Mouse (Mus musculus): ENCODE measurements around the gene Gal3st3. TPM values are rescaled to one million over a fixed set of nuclear protein-coding genes. Genes with fewer than 3 reads are reported as not detected.
A peak's percentile ranks its signal among the peaks of the same experiment; 100 is the strongest.

The Gal3st3 gene
- polyA plus RNA-seq, 1 experiment from 2014 or later = 20.9 TPM

DNA sequence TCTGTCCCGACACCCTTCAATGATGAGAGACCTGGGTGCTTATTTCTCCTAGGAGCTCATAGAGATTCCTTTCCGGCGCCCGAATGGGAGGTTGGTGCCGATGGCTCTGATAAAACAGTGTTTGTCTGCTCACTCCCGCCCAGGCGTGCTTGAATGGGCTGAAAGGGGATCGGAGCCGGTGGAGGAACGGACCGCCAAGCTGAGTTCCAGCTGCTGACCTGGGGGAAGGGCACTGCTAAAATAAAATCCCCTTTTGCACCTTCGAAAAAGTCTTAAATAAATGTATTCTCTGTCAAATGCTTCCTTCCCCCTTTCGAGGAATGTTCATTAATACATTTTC, 2.4 kb upstream of the Gal3st3 start:
- ATAC-seq = peak; percentile 35
- H3K4me1 ChIP-seq (ENCODE audit: control insufficient read depth, insufficient read depth, low read length) = peaks cover 19% of the 10 kb centered on the region
- 6% methylated on average over 13 of the region's 13 CpGs for WGBS

GRCm38 (mm10) chr19:5296630-5297029, 1.5 kb upstream of the Gal3st3 start:
- H3K36me3 ChIP-seq (ENCODE audit: control insufficient read depth, insufficient read depth, low read length) = peaks cover 21% of the 10 kb centered on the region
- no peak for ATAC-seq
- no peak overlapping the region for H3K9ac ChIP-seq (ENCODE audit: low read length)
- no peak overlapping the region for H3K27ac ChIP-seq (ENCODE audit: low read depth, low read length)
- DNase-seq (ENCODE audit: low spot score) = no peak
- no peak overlapping the region for H3K4me2 ChIP-seq (ENCODE audit: low read length)
- WGBS = 83% methylated on average over 5 of the region's 5 CpGs
- no peak overlapping the region for H3K4me3 ChIP-seq (ENCODE audit: low read depth, low read length)
- no peaks in the 10 kb centered on the region for H3K27me3 ChIP-seq (replicated peaks; ENCODE audit: control insufficient read depth, insufficient read depth, low read length)
- H3K9me3 ChIP-seq (replicated peaks; ENCODE audit: control insufficient read depth, low read length) = no peaks in the 10 kb centered on the region
- peaks cover 19% of the 10 kb centered on the region for H3K4me1 ChIP-seq (ENCODE audit: control insufficient read depth, insufficient read depth, low read length)

More for the DNA sequence above, 2.4 kb upstream of the Gal3st3 start:
- peaks cover 31% of the 10 kb centered on the region for H3K36me3 ChIP-seq (ENCODE audit: control insufficient read depth, insufficient read depth, low read length)
- peak overlapping the region; percentile 78 for H3K27ac ChIP-seq (ENCODE audit: low read depth, low read length)
- H3K27me3 ChIP-seq (replicated peaks; ENCODE audit: control insufficient read depth, insufficient read depth, low read length) = no peaks in the 10 kb centered on the region
- no peaks in the 10 kb centered on the region for H3K9me3 ChIP-seq (replicated peaks; ENCODE audit: control insufficient read depth, low read length)
- peak overlapping the region; percentile 89 for H3K4me3 ChIP-seq (ENCODE audit: low read depth, low read length)
- H3K4me2 ChIP-seq (ENCODE audit: low read length) = peak overlapping the region; percentile 65
- H3K9ac ChIP-seq (ENCODE audit: low read length) = peak overlapping the region; percentile 69
- DNase-seq (ENCODE audit: low spot score) = no peak

GRCm38 (mm10) chr19:5300588-5300987, 2.5 kb downstream of the Gal3st3 start:
- H3K27ac ChIP-seq (ENCODE audit: low read depth, low read length) = no peak overlapping the region
- peaks cover 28% of the 10 kb centered on the region for H3K36me3 ChIP-seq (ENCODE audit: control insufficient read depth, insufficient read depth, low read length)
- 87% methylated on average over 6 of the region's 6 CpGs for WGBS
- no peaks in the 10 kb centered on the region for H3K27me3 ChIP-seq (replicated peaks; ENCODE audit: control insufficient read depth, insufficient read depth, low read length)
- no peak overlapping the region for H3K4me2 ChIP-seq (ENCODE audit: low read length)
- peaks cover 10% of the 10 kb centered on the region; the same call in 1 of the 2 replicates for H3K4me1 ChIP-seq (ENCODE audit: control insufficient read depth, insufficient read depth, low read length)
- H3K4me3 ChIP-seq (ENCODE audit: low read depth, low read length) = no peak overlapping the region
- no peak for DNase-seq (ENCODE audit: low spot score)
- no peaks in the 10 kb centered on the region for H3K9me3 ChIP-seq (replicated peaks; ENCODE audit: control insufficient read depth, low read length)
- H3K9ac ChIP-seq (ENCODE audit: low read length) = no peak overlapping the region
- ATAC-seq = no peak

GRCm38 (mm10) chr19:5302455-5302854, 4.3 kb downstream of the Gal3st3 start:
- no peak overlapping the region for H3K4me2 ChIP-seq (ENCODE audit: low read length)
- 0 out of 2 replicates have a peak, but pooled peaks cover 5% of the 10 kb centered on the region for H3K4me1 ChIP-seq (ENCODE audit: control insufficient read depth, insufficient read depth, low read length)
- H3K9me3 ChIP-seq (replicated peaks; ENCODE audit: control insufficient read depth, low read length) = no peaks in the 10 kb centered on the region
- H3K4me3 ChIP-seq (ENCODE audit: low read depth, low read length) = no peak overlapping the region
- ATAC-seq (no peak), DNase-seq (ENCODE audit: low spot score) (peak; percentile 42)
- 34% methylated on average over 4 of the region's 4 CpGs for WGBS
- H3K27ac ChIP-seq (ENCODE audit: low read depth, low read length) = no peak overlapping the region
- peaks cover 46% of the 10 kb centered on the region for H3K36me3 ChIP-seq (ENCODE audit: control insufficient read depth, insufficient read depth, low read length)
- no peak overlapping the region for H3K9ac ChIP-seq (ENCODE audit: low read length)
- H3K27me3 ChIP-seq (replicated peaks; ENCODE audit: control insufficient read depth, insufficient read depth, low read length) = no peaks in the 10 kb centered on the region

DNA sequence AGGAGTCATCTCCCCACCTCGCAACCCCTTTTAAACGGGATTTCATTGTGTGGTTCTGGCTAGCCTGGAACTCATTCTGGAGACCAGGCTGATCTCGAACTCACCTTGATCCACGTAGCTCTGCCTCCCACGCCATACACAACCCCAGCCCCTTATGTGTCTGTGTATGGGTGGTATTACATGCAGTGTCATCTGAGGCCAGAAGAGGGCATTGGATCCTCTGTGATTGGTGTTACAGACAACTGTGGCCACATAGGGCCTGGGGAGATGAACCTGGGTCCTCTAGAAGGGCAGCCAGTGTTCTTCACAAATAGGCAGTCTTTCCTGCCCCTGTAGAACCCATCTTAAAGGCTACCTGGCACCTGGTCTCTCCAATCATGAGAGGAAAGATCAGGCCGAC, 8.1 kb downstream of the Gal3st3 start:
- no peak for ATAC-seq
- WGBS = 85% methylated on average over 6 of the region's 6 CpGs
- Histone ChIP-seq H3K9ac (ENCODE audit: low read length) (no peak overlapping the region), H3K9me3 (replicated peaks; ENCODE audit: control insufficient read depth, low read length) (no peaks in the 10 kb centered on the region), H3K27ac (ENCODE audit: low read depth, low read length) (no peak overlapping the region), H3K4me2 (ENCODE audit: low read length) (no peak overlapping the region), H3K4me1 (ENCODE audit: control insufficient read depth, insufficient read depth, low read length) (no peaks in the 10 kb centered on the region), H3K4me3 (ENCODE audit: low read depth, low read length) (no peak overlapping the region), H3K36me3 (ENCODE audit: control insufficient read depth, insufficient read depth, low read length) (peaks cover 53% of the 10 kb centered on the region), H3K27me3 (replicated peaks; ENCODE audit: control insufficient read depth, insufficient read depth, low read length) (no peaks in the 10 kb centered on the region)
- no peak for DNase-seq (ENCODE audit: low spot score)

DNA sequence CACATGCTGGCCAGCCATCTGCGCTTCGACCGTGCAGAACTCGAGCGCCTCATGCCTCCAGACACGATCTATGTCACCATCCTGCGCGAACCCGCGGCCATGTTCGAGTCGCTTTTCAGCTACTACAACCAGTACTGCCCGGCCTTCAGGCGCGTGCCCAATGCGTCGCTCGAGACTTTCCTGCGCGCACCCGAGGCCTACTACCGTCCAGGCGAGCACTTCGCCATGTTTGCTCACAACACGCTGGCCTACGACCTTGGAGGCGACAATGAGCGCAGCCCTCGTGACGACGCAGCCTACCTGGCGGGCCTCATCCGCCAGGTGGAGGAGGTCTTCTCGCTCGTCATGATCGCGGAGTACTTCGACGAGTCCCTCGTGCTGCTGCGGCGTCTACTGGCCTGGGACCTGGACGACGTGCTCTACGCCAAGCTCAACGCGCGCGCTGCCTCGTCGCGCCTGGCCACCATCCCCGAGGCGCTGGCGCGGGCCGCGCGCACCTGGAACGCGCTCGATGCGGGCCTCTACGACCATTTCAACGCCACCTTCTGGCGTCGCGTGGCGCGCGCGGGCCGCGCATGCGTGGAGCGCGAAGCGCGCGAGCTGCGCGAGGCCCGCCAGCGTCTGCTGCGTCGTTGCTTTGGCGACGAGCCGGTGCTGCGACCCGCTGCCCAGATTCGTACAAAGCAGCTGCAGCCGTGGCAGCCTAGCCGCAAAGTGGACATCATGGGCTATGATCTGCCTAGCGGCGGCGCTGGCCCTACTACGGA, 9.0 kb downstream of the Gal3st3 start:
- ATAC-seq = no peak
- DNase-seq (ENCODE audit: low spot score) = no peak
- 58% methylated on average over 98 of the region's 98 CpGs for WGBS
- no peak overlapping the region for H3K9ac ChIP-seq (ENCODE audit: low read length)
- H3K9me3 ChIP-seq (replicated peaks; ENCODE audit: control insufficient read depth, low read length) = no peaks in the 10 kb centered on the region
- peak overlapping the region; percentile 12; the same call in 1 of the 2 replicates for H3K4me2 ChIP-seq (ENCODE audit: low read length)
- H3K4me1 ChIP-seq (ENCODE audit: control insufficient read depth, insufficient read depth, low read length) = no peaks in the 10 kb centered on the region
- no peak overlapping the region for H3K27ac ChIP-seq (ENCODE audit: low read depth, low read length)
- peaks cover 53% of the 10 kb centered on the region for H3K36me3 ChIP-seq (ENCODE audit: control insufficient read depth, insufficient read depth, low read length)
- no peak overlapping the region for H3K4me3 ChIP-seq (ENCODE audit: low read depth, low read length)
- no peaks in the 10 kb centered on the region for H3K27me3 ChIP-seq (replicated peaks; ENCODE audit: control insufficient read depth, insufficient read depth, low read length)

GRCm38 (mm10) chr19:5309025-5309424, 10.9 kb downstream of the Gal3st3 start:
- H3K4me2 ChIP-seq (ENCODE audit: low read length) = no peak overlapping the region
- H3K4me1 ChIP-seq (ENCODE audit: control insufficient read depth, insufficient read depth, low read length) = no peaks in the 10 kb centered on the region
- H3K27ac ChIP-seq (ENCODE audit: low read depth, low read length) = no peak overlapping the region
- H3K9ac ChIP-seq (ENCODE audit: low read length) = no peak overlapping the region
- no peaks in the 10 kb centered on the region for H3K9me3 ChIP-seq (replicated peaks; ENCODE audit: control insufficient read depth, low read length)
- peak; percentile 48 for DNase-seq (ENCODE audit: low spot score)
- no peak overlapping the region for H3K4me3 ChIP-seq (ENCODE audit: low read depth, low read length)
- no peaks in the 10 kb centered on the region for H3K27me3 ChIP-seq (replicated peaks; ENCODE audit: control insufficient read depth, insufficient read depth, low read length)
- no peak for ATAC-seq
- WGBS = 83% methylated on average over 7 of the region's 7 CpGs
- H3K36me3 ChIP-seq (ENCODE audit: control insufficient read depth, insufficient read depth, low read length) = peaks cover 36% of the 10 kb centered on the region

- 90% methylated on average over 8 of the region's 8 CpGs for WGBS
- ATAC-seq (no peak), DNase-seq (ENCODE audit: low spot score) (no peak)
Measured at GRCm38 (mm10) chr19:5313189-5313588, 15.1 kb downstream of the Gal3st3 start.

DNA sequence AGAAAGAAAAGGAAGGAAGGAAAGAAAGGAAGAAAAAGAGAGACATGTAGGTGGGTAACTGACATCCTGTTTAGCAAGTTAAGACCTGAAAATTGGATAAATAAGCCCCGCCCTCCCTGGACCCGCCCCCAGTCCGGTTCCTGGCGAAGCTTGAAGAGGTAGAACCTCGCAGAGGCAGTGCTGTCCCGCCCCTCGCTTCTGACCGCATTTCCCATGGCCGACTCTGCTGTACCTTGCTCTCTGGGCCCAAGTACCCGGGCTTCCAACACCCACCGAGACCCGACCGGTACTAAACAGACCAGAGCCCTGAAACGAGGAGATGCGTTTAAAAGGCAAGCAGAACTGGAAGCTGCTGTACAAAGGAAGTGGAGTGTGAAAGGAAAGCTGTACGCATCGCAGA, 25.7 kb downstream of the Gal3st3 start:
- Histone ChIP-seq H3K9me3 (replicated peaks; ENCODE audit: control insufficient read depth, low read length) (no peaks in the 10 kb centered on the region), H3K4me1 (ENCODE audit: control insufficient read depth, insufficient read depth, low read length) (no peaks in the 10 kb centered on the region), H3K4me2 (ENCODE audit: low read length) (no peak overlapping the region), H3K4me3 (ENCODE audit: low read depth, low read length) (no peak overlapping the region), H3K9ac (ENCODE audit: low read length) (no peak overlapping the region), H3K27me3 (replicated peaks; ENCODE audit: control insufficient read depth, insufficient read depth, low read length) (no peaks in the 10 kb centered on the region), H3K27ac (ENCODE audit: low read depth, low read length) (no peak overlapping the region), H3K36me3 (ENCODE audit: control insufficient read depth, insufficient read depth, low read length) (no peaks in the 10 kb centered on the region)
- DNase-seq (ENCODE audit: low spot score) (no peak), ATAC-seq (no peak)
- WGBS = 61% methylated on average over 17 of the region's 17 CpGs

More at GRCm38 (mm10) chr19:5313189-5313588, 15.1 kb downstream of the Gal3st3 start:
- no peaks in the 10 kb centered on the region for H3K4me1 ChIP-seq (ENCODE audit: control insufficient read depth, insufficient read depth, low read length)
- H3K4me3 ChIP-seq (ENCODE audit: low read depth, low read length) = no peak overlapping the region
- no peaks in the 10 kb centered on the region for H3K9me3 ChIP-seq (replicated peaks; ENCODE audit: control insufficient read depth, low read length)
- no peaks in the 10 kb centered on the region; the same call in 1 of the 2 replicates for H3K36me3 ChIP-seq (ENCODE audit: control insufficient read depth, insufficient read depth, low read length)
- H3K9ac ChIP-seq (ENCODE audit: low read length) = no peak overlapping the region
- H3K27me3 ChIP-seq (replicated peaks; ENCODE audit: control insufficient read depth, insufficient read depth, low read length) = no peaks in the 10 kb centered on the region
- H3K4me2 ChIP-seq (ENCODE audit: low read length) = no peak overlapping the region
- no peak overlapping the region for H3K27ac ChIP-seq (ENCODE audit: low read depth, low read length)
